Mouse (Mus musculus) ES-Bruce4 (cell line): ENCODE results near the gene Gm45208. TPM values are rescaled to one million over a fixed set of nuclear protein-coding genes. Genes with fewer than 3 reads are reported as not detected.

Experiments used
- H3K27ac ChIP-seq: 2 replicates; pipeline ENCODE4 v1.5.1; 2012; ENCODE audit warnings: low read length, inconsistent platforms; ENCODE audit not compliant: insufficient read depth
- H3K27me3 ChIP-seq: 2 replicates; pipeline ENCODE4 v1.6.1; 2012; ENCODE audit warnings: mild to moderate bottlenecking, low read length, inconsistent platforms; ENCODE audit not compliant: control insufficient read depth, poor library complexity, insufficient read depth, severe bottlenecking
- H3K36me3 ChIP-seq: 2 replicates; pipeline ENCODE4 v1.6.1; 2012; ENCODE audit warnings: inconsistent platforms, mild to moderate bottlenecking, low read length, moderate library complexity; ENCODE audit not compliant: control insufficient read depth, poor library complexity, insufficient read depth, severe bottlenecking
- H3K4me1 ChIP-seq: one replicate; pipeline ENCODE4 v1.8.1; 2011; ENCODE audit warnings: low read length; ENCODE audit not compliant: control insufficient read depth, insufficient read depth
- H3K4me3 ChIP-seq: 2 replicates; pipeline ENCODE4 v1.5.1; 2011; ENCODE audit warnings: low read depth, mild to moderate bottlenecking, low read length
- H3K9ac ChIP-seq: 2 replicates; pipeline ENCODE4 v1.6.1; 2012; ENCODE audit warnings: low read depth, mild to moderate bottlenecking, inconsistent platforms; ENCODE audit not compliant: poor library complexity, severe bottlenecking
- H3K9me3 ChIP-seq: replicated peaks from 2 replicates; pipeline ENCODE4 v1.6.1; 2012; ENCODE audit warnings: mild to moderate bottlenecking, low read length, inconsistent platforms; ENCODE audit not compliant: control insufficient read depth, poor library complexity, insufficient read depth, severe bottlenecking
- CTCF ChIP-seq: IDR thresholded peaks from one replicate; pipeline ENCODE4 v1.8.1; 2011; ENCODE audit warnings: low read depth, low read length
- EP300 ChIP-seq: IDR thresholded peaks from 2 replicates; pipeline ENCODE4 v1.6.1; 2011; ENCODE audit warnings: low read depth, low read length; ENCODE audit not compliant: insufficient read depth
- POLR2A ChIP-seq: IDR thresholded peaks from one replicate; pipeline ENCODE4 v1.8.1; 2011; ENCODE audit warnings: low read length; ENCODE audit not compliant: insufficient read depth
- polyA plus RNA-seq: library from polyadenylated mRNA; stranded (reverse); fragments of >200 nt; gene quantifications from 2 replicates; pipeline ENCODE4 v1.2.4, GENCODE M21; 2011; ENCODE audit warnings: low read depth; ENCODE audit not compliant: missing spikeins, insufficient read depth, insufficient read length

Gene Gm45208
- polyA plus RNA-seq, 1 experiment, result not detected

GRCm38 (mm10) chrX:7722282-7722611, 202 bp downstream of the Gm45208 start:
- no peaks in the 10 kb centered on the region for H3K4me1 ChIP-seq
- peak overlapping the region; percentile 100 for H3K4me3 ChIP-seq
- no peaks in the 10 kb centered on the region; the same call in 1 of the 2 replicates for H3K36me3 ChIP-seq
- H3K27me3 ChIP-seq, result no peaks in the 10 kb centered on the region
- peak overlapping the region; percentile 98 for H3K27ac ChIP-seq
- no peaks in the 10 kb centered on the region for H3K9me3 ChIP-seq
- H3K9ac ChIP-seq, result peak overlapping the region; percentile 85
- TF ChIP-seq POLR2A, result no peak
- TF ChIP-seq EP300, result no peak
- TF ChIP-seq CTCF, result no peak

- peak overlapping the region; percentile 98 for H3K27ac ChIP-seq
- H3K4me3 ChIP-seq, result peak overlapping the region; percentile 100
- TF ChIP-seq EP300 (no peak), POLR2A (no peak), CTCF (no peak)
- H3K4me1 ChIP-seq, result peaks cover under 1% of the 10 kb centered on the region
- peak overlapping the region; percentile 85 for H3K9ac ChIP-seq
- H3K9me3 ChIP-seq, result no peaks in the 10 kb centered on the region
- H3K36me3 ChIP-seq, result no peaks in the 10 kb centered on the region; the same call in 1 of the 2 replicates
- no peaks in the 10 kb centered on the region for H3K27me3 ChIP-seq
Measured at GRCm38 (mm10) chrX:7722691-7723090, 646 bp downstream of the Gm45208 start.

- Histone ChIP-seq H3K27me3 (no peaks in the 10 kb centered on the region), H3K4me1 (peaks cover 2% of the 10 kb centered on the region), H3K36me3 (no peaks in the 10 kb centered on the region; the same call in 1 of the 2 replicates), H3K9me3 (no peaks in the 10 kb centered on the region), H3K4me3 (no peak overlapping the region), H3K27ac (peak overlapping the region; percentile 98; the same call in 1 of the 2 replicates), H3K9ac (no peak overlapping the region)
- TF ChIP-seq CTCF (no peak), EP300 (no peak), POLR2A (no peak)
Measured at GRCm38 (mm10) chrX:7724135-7724534, 2.1 kb downstream of the Gm45208 start.

GRCm38 (mm10) chrX:7725841-7726240, 3.8 kb downstream of the Gm45208 start:
- Histone ChIP-seq H3K27ac (no peak overlapping the region; the same call in 1 of the 2 replicates), H3K27me3 (no peaks in the 10 kb centered on the region), H3K9ac (no peak overlapping the region), H3K9me3 (no peaks in the 10 kb centered on the region), H3K4me1 (peaks cover 2% of the 10 kb centered on the region), H3K36me3 (no peaks in the 10 kb centered on the region; the same call in 1 of the 2 replicates), H3K4me3 (0 out of 2 replicates have a peak overlapping the region, but pooled peaks have one; percentile 25)
- TF ChIP-seq CTCF, result no peak
- no peak for TF ChIP-seq EP300
- no peak for TF ChIP-seq POLR2A

GRCm38 (mm10) chrX:7727176-7727575, 5.1 kb downstream of the Gm45208 start:
- Histone ChIP-seq H3K27me3 (no peaks in the 10 kb centered on the region), H3K4me1 (peaks cover 2% of the 10 kb centered on the region), H3K27ac (peak overlapping the region; percentile 20; the same call in 1 of the 2 replicates), H3K9me3 (no peaks in the 10 kb centered on the region), H3K4me3 (no peak overlapping the region), H3K36me3 (no peaks in the 10 kb centered on the region; the same call in 1 of the 2 replicates), H3K9ac (no peak overlapping the region)
- TF ChIP-seq CTCF, result no peak

GRCm38 (mm10) chrX:7728215-7728921, 6.3 kb downstream of the Gm45208 start, which contains the start of gene Praf2:
Gene Praf2 (plus strand): TSS chrX:7728439.
- peak within 1 kb of the TSS; percentile 89 for H3K27ac ChIP-seq
- H3K9me3 ChIP-seq, result no peaks in the 10 kb centered on the region
- H3K9ac ChIP-seq, result peak within 1 kb of the TSS; percentile 62
- no peaks in the 10 kb centered on the region; the same call in 1 of the 2 replicates for H3K36me3 ChIP-seq
- H3K27me3 ChIP-seq, result no peaks in the 10 kb centered on the region
- TF ChIP-seq POLR2A (no peak), CTCF (no peak), EP300 (no peak)
- H3K4me3 ChIP-seq, result peak within 1 kb of the TSS; percentile 92
- peaks cover 2% of the 10 kb centered on the region for H3K4me1 ChIP-seq
